Mouse (Mus musculus) embryonic fibroblast, embryonic 13.5 days (primary cell): ENCODE results near the gene Dnajb13. TPM values are rescaled to one million over a fixed set of nuclear protein-coding genes. Genes with fewer than 3 reads are reported as not detected.

Experiments
- H3K27ac ChIP-seq: 2 replicates; pipeline ENCODE4 v1.5.1; 2012; ENCODE audit warnings: low read length, control low read depth, inconsistent platforms; ENCODE audit not compliant: insufficient read depth
- H3K4me1 ChIP-seq: 2 replicates; pipeline ENCODE4 v1.6.1; 2011; ENCODE audit warnings: low read length; ENCODE audit not compliant: control insufficient read depth, insufficient read depth
- H3K4me3 ChIP-seq: 2 replicates; pipeline ENCODE4 v1.5.1; 2011; ENCODE audit warnings: mild to moderate bottlenecking, control low read depth, low read length; ENCODE audit not compliant: insufficient read depth
- CTCF ChIP-seq: IDR thresholded peaks from 2 replicates; pipeline ENCODE4 v1.5.1; 2011; ENCODE audit warnings: mild to moderate bottlenecking, control low read depth, low read length, moderate library complexity, borderline replicate concordance; ENCODE audit not compliant: insufficient read depth
- POLR2A ChIP-seq: IDR thresholded peaks from 2 replicates; pipeline ENCODE4 v1.6.1; 2011; ENCODE audit warnings: low read depth, mild to moderate bottlenecking, control low read depth, low read length, moderate library complexity
- polyA plus RNA-seq: library from polyadenylated mRNA; stranded (reverse); fragments of >200 nt; gene quantifications from 2 replicates; pipeline ENCODE4 v1.2.4, GENCODE M21; 2011; ENCODE audit warnings: low read depth; ENCODE audit not compliant: missing spikeins, insufficient read length

Dnajb13 gene
- polyA plus RNA-seq: not detected in 2 replicates

- Histone ChIP-seq H3K4me1 (no peaks in the 10 kb centered on the region), H3K27ac (no peak within 1 kb of the TSS), H3K4me3 (no peak within 1 kb of the TSS)
- TF ChIP-seq POLR2A (no peak), CTCF (no peak)
Observed at GRCm38 (mm10) chr7:100514573-100514972, at the start of gene Dnajb13. Gene Dnajb13 (minus strand): TSS chr7:100514960.

- no peak overlapping the region for H3K27ac ChIP-seq
- no peaks in the 10 kb centered on the region for H3K4me1 ChIP-seq
- H3K4me3 ChIP-seq: no peak overlapping the region
- TF ChIP-seq CTCF: no peak
- TF ChIP-seq POLR2A: no peak
Observed at GRCm38 (mm10) chr7:100561861-100562587, 47.3 kb upstream of the Dnajb13 start.

- TF ChIP-seq POLR2A: no peak
- TF ChIP-seq CTCF: no peak
- no peaks in the 10 kb centered on the region for H3K4me1 ChIP-seq
- H3K27ac ChIP-seq: no peak overlapping the region
Observed at GRCm38 (mm10) chr7:100559331-100559730, 44.6 kb upstream of the Dnajb13 start.

GRCm38 (mm10) chr7:100557241-100557640 is 42.5 kb upstream of the Dnajb13 start:
- H3K4me3 ChIP-seq: no peak overlapping the region
- H3K4me1 ChIP-seq: no peaks in the 10 kb centered on the region
- no peak for TF ChIP-seq CTCF
- no peak for TF ChIP-seq POLR2A
- no peak overlapping the region for H3K27ac ChIP-seq

More at GRCm38 (mm10) chr7:100559331-100559730, 44.6 kb upstream of the Dnajb13 start:
- H3K4me3 ChIP-seq: no peak overlapping the region

GRCm38 (mm10) chr7:100555431-100555951 is 40.7 kb upstream of the Dnajb13 start:
- no peak for TF ChIP-seq CTCF
- no peak for TF ChIP-seq POLR2A
- H3K27ac ChIP-seq: no peak overlapping the region
- H3K4me1 ChIP-seq: no peaks in the 10 kb centered on the region
- no peak overlapping the region for H3K4me3 ChIP-seq

- no peaks in the 10 kb centered on the region for H3K4me1 ChIP-seq
- no peak for TF ChIP-seq POLR2A
- TF ChIP-seq CTCF: no peak
- H3K4me3 ChIP-seq: no peak overlapping the region
- no peak overlapping the region for H3K27ac ChIP-seq
Observed at GRCm38 (mm10) chr7:100554939-100555338, 40.2 kb upstream of the Dnajb13 start.

GRCm38 (mm10) chr7:100550338-100551007 is 35.7 kb upstream of the Dnajb13 start:
- no peak for TF ChIP-seq CTCF
- TF ChIP-seq POLR2A: no peak

GRCm38 (mm10) chr7:100549796-100550195 is 35.0 kb upstream of the Dnajb13 start:
- Histone ChIP-seq H3K4me1 (no peaks in the 10 kb centered on the region), H3K27ac (no peak overlapping the region)
- TF ChIP-seq POLR2A: no peak
- no peak for TF ChIP-seq CTCF

More at GRCm38 (mm10) chr7:100550338-100551007, 35.7 kb upstream of the Dnajb13 start:
- Histone ChIP-seq H3K4me3 (no peak overlapping the region), H3K27ac (no peak overlapping the region), H3K4me1 (no peaks in the 10 kb centered on the region)

GRCm38 (mm10) chr7:100547631-100548030 is 32.9 kb upstream of the Dnajb13 start:
- TF ChIP-seq POLR2A (no peak), CTCF (no peak)
- no peak overlapping the region for H3K27ac ChIP-seq
- no peak overlapping the region for H3K4me3 ChIP-seq
- H3K4me1 ChIP-seq: no peaks in the 10 kb centered on the region

More at GRCm38 (mm10) chr7:100549796-100550195, 35.0 kb upstream of the Dnajb13 start:
- H3K4me3 ChIP-seq: no peak overlapping the region

GRCm38 (mm10) chr7:100544437-100544836 is 29.7 kb upstream of the Dnajb13 start:
- no peaks in the 10 kb centered on the region for H3K4me1 ChIP-seq
- H3K4me3 ChIP-seq: no peak overlapping the region
- no peak overlapping the region for H3K27ac ChIP-seq
- TF ChIP-seq CTCF (no peak), POLR2A (no peak)
